26 mouse cellular contexts compared by ENCODE assay signal in the genomic region with DNA sequence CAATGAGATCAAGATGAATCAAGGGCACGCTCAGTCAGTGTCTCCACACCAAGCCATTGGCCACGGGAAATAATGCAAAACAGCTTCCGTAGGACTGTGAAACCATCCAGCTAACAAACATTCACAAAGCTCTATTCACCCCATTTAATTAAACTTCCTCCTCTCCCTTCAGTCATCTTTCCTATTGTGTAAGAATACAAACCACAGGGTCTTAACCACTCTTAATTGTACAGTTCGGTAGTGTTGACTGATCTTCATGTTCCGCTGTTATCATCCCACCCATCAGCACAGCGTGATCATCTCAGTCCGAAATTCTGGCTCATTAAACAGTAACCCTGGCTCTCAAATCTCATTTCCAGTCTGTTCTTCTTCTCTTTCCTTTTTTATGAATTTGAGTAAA. TPM values are rescaled to one million over a fixed set of nuclear protein-coding genes. Genes with fewer than 3 reads are reported as not detected.
DNase-seq lines count a peak whose midpoint lies in the region; ATAC-seq and TF ChIP-seq lines count a peak whose summit lies in the region.
"Had no signal": no experiment of that assay in that cellular context is flagged by ENCODE, and none has a peak within 500 bp of the region (broad histone marks: within the 10 kb centered on the region; RNA-seq: fewer than 3 reads in every experiment).

No protein-coding gene starts in this region.

- DNase-seq in spleen, adult 2 months (ENCODE audit: low read depth in 1 of 2, low spot score in 2 of 2): no peak
- no peak for DNase-seq in spleen, adult 12 weeks (ENCODE audit: low spot score)
- peak; percentile 15 for DNase-seq in CD4-positive helper T cell, adult 2 months (ENCODE audit: low read depth, low spot score)
- DNase-seq in ovary, postnatal 10 days (ENCODE audit: low spot score): no peak
- no peak for DNase-seq in hindbrain, postnatal 0 days (ENCODE audit: low spot score)
- DNase-seq: adrenal gland, adult 2 months; adrenal gland, postnatal 25 days; cerebellum, adult 18-20 months; cerebellum, adult 9-11 months; cerebellum, postnatal 36 days; forebrain, postnatal 0 days; gastrocnemius, adult 2 months; gastrocnemius, postnatal 25 days; heart, adult 18-20 months; heart, postnatal 14 days had no signal

- ATAC-seq in hematopoietic stem cell, adult 5-6 weeks (replicated peaks in 1 of 2; ENCODE audit: insufficient read depth in 1 of 2, low FRiP score in 2 of 2, low TSS enrichment in 1 of 2, low read depth in 1 of 2, poor library complexity in 2 of 2, severe bottlenecking in 2 of 2): peak; percentile 29 to 43; a peak in 3 of 4 replicates
- peak; percentile 65 for ATAC-seq in megakaryocyte progenitor cell, adult 5-6 weeks (replicated peaks; ENCODE audit: poor library complexity)
- no peak; the same call in 1 of the 2 replicates for ATAC-seq in monocyte, adult 5-6 weeks (replicated peaks; ENCODE audit: insufficient number of reproducible peaks, low FRiP score, low TSS enrichment, poor library complexity, severe bottlenecking)
- no peak for ATAC-seq in hindbrain, postnatal 0 days
- ATAC-seq: forebrain, embryonic 13.5 days; forebrain, postnatal 0 days; Patski had no signal

- H3K4me1 ChIP-seq in spleen, adult 2 months (ENCODE audit: control insufficient read depth, insufficient read depth, insufficient read length): peaks cover 16% of the 10 kb centered on the region
- H3K4me1 ChIP-seq in hindbrain, postnatal 0 days (ENCODE audit: insufficient read depth, low read length): no peaks in the 10 kb centered on the region

- H3K36me3 ChIP-seq in spleen, adult 2 months (ENCODE audit: control insufficient read depth, insufficient read depth, low read length): no peaks in the 10 kb centered on the region
- H3K36me3 ChIP-seq in hindbrain, postnatal 0 days (ENCODE audit: insufficient read depth, low read length): no peaks in the 10 kb centered on the region
- H3K36me3 ChIP-seq: embryonic facial prominence, embryonic 10.5 days; heart, embryonic 15.5 days; hindbrain, embryonic 10.5 days had no signal

- no peak for TF ChIP-seq POLR2A in spleen, adult 2 months (IDR thresholded peaks at IDR 0.05; ENCODE audit: low read depth, low read length)

- no peak overlapping the region for H3K9ac ChIP-seq in hindbrain, postnatal 0 days (replicated peaks; ENCODE audit: low read length)
- H3K9ac ChIP-seq: forebrain, embryonic 13.5 days; forebrain, postnatal 0 days; heart, embryonic 15.5 days; hindbrain, embryonic 14.5 days had no signal

- TF ChIP-seq CTCF in spleen, adult 2 months (IDR thresholded peaks at IDR 0.05; ENCODE audit: extremely low read depth, insufficient read depth, insufficient read length, insufficient replicate concordance): no peak
- no peak for TF ChIP-seq CTCF in hindbrain, postnatal 0 days (IDR thresholded peaks at IDR 0.05; ENCODE audit: low read depth)

- no peaks in the 10 kb centered on the region for H3K9me3 ChIP-seq in hindbrain, postnatal 0 days (ENCODE audit: low read length)
- H3K9me3 ChIP-seq: embryonic facial prominence, embryonic 10.5 days; forebrain, embryonic 13.5 days; heart, embryonic 15.5 days; hindbrain, embryonic 10.5 days had no signal

- H3K4me3 ChIP-seq in spleen, adult 2 months (ENCODE audit: extremely low read depth, insufficient read depth, insufficient read length): no peak overlapping the region
- H3K4me3 ChIP-seq in hindbrain, postnatal 0 days (ENCODE audit: low read length): no peak overlapping the region
- H3K4me3 ChIP-seq: embryonic facial prominence, embryonic 10.5 days; forebrain, embryonic 13.5 days; gastrocnemius, adult 2 months; heart, embryonic 15.5 days; hindbrain, embryonic 10.5 days had no signal

- no peak overlapping the region for H3K4me2 ChIP-seq in hindbrain, postnatal 0 days (ENCODE audit: low read depth, low read length)
- H3K4me2 ChIP-seq: forebrain, embryonic 13.5 days; heart, embryonic 11.5 days; heart, embryonic 15.5 days; hindbrain, embryonic 14.5 days had no signal

- H3K27ac ChIP-seq in spleen, adult 2 months (ENCODE audit: insufficient read depth, low read length): peak overlapping the region; percentile 47
- H3K27ac ChIP-seq in hindbrain, postnatal 0 days: no peak overlapping the region
- H3K27ac ChIP-seq: embryonic facial prominence, embryonic 10.5 days; forebrain, embryonic 13.5 days; gastrocnemius, adult 2 months; heart, embryonic 15.5 days; hindbrain, embryonic 10.5 days; hindbrain, embryonic 14.5 days had no signal

- no peaks in the 10 kb centered on the region for H3K27me3 ChIP-seq in spleen, adult 2 months (ENCODE audit: control insufficient read depth, insufficient read depth, low read length)
- H3K27me3 ChIP-seq in hindbrain, postnatal 0 days (ENCODE audit: insufficient read depth, low read length): no peaks in the 10 kb centered on the region
- H3K27me3 ChIP-seq: forebrain, embryonic 13.5 days; heart, embryonic 15.5 days had no signal

- 24% methylated on average over 7 of the region's 7 CpGs for WGBS in spleen, adult 2 months
- 75% methylated on average over 7 of the region's 7 CpGs for WGBS in hindbrain, postnatal 0 days

RNA-seq across cellular contexts. Expression of gene Stat4, which starts 25.8 kb away (rescaled TPM):
- 5.1 and 6.0 TPM in 2 replicates for polyA plus RNA-seq in spleen, adult 2 months (2012; rRNA removed)
- total RNA-seq in hematopoietic stem cell, adult 5-6 weeks (2017): 84.6 and 99.7 TPM in 2 replicates
- 36.2 and 42.3 TPM in 2 replicates for total RNA-seq in megakaryocyte progenitor cell, adult 5-6 weeks (2015)
- 22.0 and 25.5 TPM in 2 replicates for total RNA-seq in megakaryocyte progenitor cell, adult 5-6 weeks (2017)
- 78.3 to 278 TPM (median 108 TPM) in 3 replicates for total RNA-seq in monocyte, adult 5-6 weeks (2017)
- total RNA-seq in hindbrain, postnatal 0 days (2014; rRNA removed): 0.07 and 0.78 TPM in 2 replicates
- polyA plus RNA-seq in hindbrain, postnatal 0 days (2015; fragmentation: Nextera tagmentation; extraction: Ambion mirVana): 0.31 and 0.40 TPM in 2 replicates
- total RNA-seq: gastrocnemius, postnatal 25 days; MEL had no signal
- polyA plus RNA-seq: adrenal gland, adult 2 months; Patski had no signal

Comparison
In these comparisons a context has a peak if more than half of its experiments do, and no peak if none do; other contexts are left out.
1. ATAC-seq: peak in hematopoietic stem cell, adult 5-6 weeks (2 of 2) and megakaryocyte progenitor cell, adult 5-6 weeks (single experiment); none in monocyte, adult 5-6 weeks (single experiment) and hindbrain, postnatal 0 days (single experiment).
2. RNA of gene Stat4, which starts 25.8 kb away (total RNA-seq): 84.6 to 99.7 TPM in hematopoietic stem cell, adult 5-6 weeks, 78.3 to 278 TPM in monocyte, adult 5-6 weeks and 22.0 to 42.3 TPM in megakaryocyte progenitor cell, adult 5-6 weeks; 0.07 to 0.78 TPM in hindbrain, postnatal 0 days; every median in the first group is over 10 times any median in the second.